15 mouse cellular contexts compared by ENCODE assay signal in genomic region chr5:140672115-140672514, GRCm38 (mm10).
"Had no signal": no experiment of that assay in that cellular context is flagged by ENCODE, and none has a peak within 500 bp of the region (broad histone marks: within the 10 kb centered on the region; RNA-seq: fewer than 3 reads in every experiment).

No protein-coding gene starts in this region.

- ATAC-seq: midbrain, embryonic 13.5 days had no signal

- H3K27ac ChIP-seq: kidney, embryonic 15.5 days; left cerebral cortex, adult 2 months; limb, embryonic 10.5 days; liver, embryonic 15.5 days; midbrain, embryonic 13.5 days; neural tube, embryonic 15.5 days had no signal

- H3K27me3 ChIP-seq: kidney, embryonic 15.5 days; liver, embryonic 15.5 days; midbrain, embryonic 13.5 days; neural tube, embryonic 15.5 days had no signal

- DNase-seq: kidney, adult 2 months; kidney, postnatal 14 days; lung, adult 2 months; lung, postnatal 36 days; retina, postnatal 1 day; right cerebral cortex, postnatal 4 days; thymus, postnatal 4 days had no signal

- H3K9ac ChIP-seq: kidney, embryonic 15.5 days; liver, embryonic 15.5 days; midbrain, embryonic 13.5 days; neural tube, embryonic 15.5 days had no signal

- H3K9me3 ChIP-seq: limb, embryonic 10.5 days; liver, embryonic 15.5 days; midbrain, embryonic 13.5 days; neural tube, embryonic 15.5 days had no signal

- H3K4me3 ChIP-seq: kidney, embryonic 15.5 days; left cerebral cortex, adult 2 months; limb, embryonic 10.5 days; liver, embryonic 15.5 days; midbrain, embryonic 13.5 days; myocyte; neural tube, embryonic 15.5 days had no signal

- H3K4me2 ChIP-seq: kidney, embryonic 15.5 days; liver, embryonic 11.5 days; liver, embryonic 15.5 days; midbrain, embryonic 13.5 days; neural tube, embryonic 15.5 days had no signal

- H3K4me1 ChIP-seq: kidney, embryonic 15.5 days; liver, embryonic 15.5 days had no signal
